Mouse (Mus musculus) kidney, adult 2 months (tissue): ENCODE results near the gene Thnsl2.

Experiments used
- CTCF ChIP-seq: fragments of 200-500 bp; conservative IDR thresholded peaks from 2 replicates; pipeline ENCODE4 v1.5.1; 2011; ENCODE audit warnings: low read depth, mild to moderate bottlenecking, control low read depth, low read length, moderate library complexity, mixed read lengths; ENCODE audit not compliant: insufficient read depth, insufficient read length
- POLR2A ChIP-seq: fragments of 200-500 bp; IDR thresholded peaks from one replicate; pipeline ENCODE4 v1.6.1; 2011; ENCODE audit warnings: low read depth, low read length, control low read depth

DNA sequence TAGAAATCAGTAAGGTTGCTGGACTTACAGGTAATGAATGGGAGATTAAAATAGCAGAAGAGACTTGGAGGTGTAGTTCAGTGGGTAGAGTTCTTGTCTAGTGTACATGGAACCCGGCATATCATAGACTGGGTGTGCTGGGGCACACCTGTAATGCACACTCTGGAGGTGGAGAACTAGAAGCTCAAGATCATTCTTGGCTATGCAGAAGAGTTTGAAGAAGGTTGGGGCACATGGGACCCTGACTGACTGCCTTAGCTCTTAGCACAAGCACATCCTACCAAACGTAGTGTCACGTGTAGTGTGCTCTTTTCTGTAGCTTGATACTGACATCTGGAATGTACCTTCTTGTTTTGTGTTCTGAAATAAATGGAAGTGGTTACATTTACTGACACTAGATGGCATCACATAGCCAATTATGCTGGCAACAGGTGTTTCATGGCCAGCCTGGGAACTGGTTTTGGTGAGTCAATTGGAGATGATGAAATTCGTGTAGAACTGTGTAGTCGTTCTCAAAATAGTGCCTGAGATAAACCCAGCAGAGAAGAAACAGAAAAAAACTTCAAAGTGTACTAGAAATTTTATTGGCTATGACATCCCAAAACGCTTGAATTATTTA lies 22.4 kb upstream of the Thnsl2 start:
- peak; percentile 44 for TF ChIP-seq CTCF
- no peak for TF ChIP-seq POLR2A
